ENCODE assay signal across 18 mouse cellular contexts in genomic region chrX:149762853-149763252, GRCm38 (mm10). TPM values are rescaled to one million over a fixed set of nuclear protein-coding genes. Genes with fewer than 3 reads are reported as not detected.
DNase-seq lines count a peak whose midpoint lies in the region; TF ChIP-seq lines count a peak whose summit lies in the region.
"Not testable (repeated sequence)": the region's sequence is repeated elsewhere in the genome, so short reads cannot be mapped to it uniquely, and the experiment has no call there.
"Had no signal": no experiment of that assay in that cellular context is flagged by ENCODE, and none has a peak within 500 bp of the region (broad histone marks: within the 10 kb centered on the region; RNA-seq: fewer than 3 reads in every experiment).

No protein-coding gene starts in this region.

- intact Hi-C loops in gastrocnemius, postnatal 14 days (cut with DNase I; ENCODE audit: low total_unique reads): not testable (repeated sequence)

- H3K4me3 ChIP-seq in kidney, adult 2 months (ENCODE audit: insufficient read depth, low read depth, low read length): not testable (repeated sequence)

- not testable (repeated sequence) for H3K36me3 ChIP-seq in kidney, adult 2 months (ENCODE audit: control insufficient read depth, insufficient read depth, low read length)

- not testable (repeated sequence) for TF ChIP-seq POLR2A in kidney, adult 2 months (IDR thresholded peaks at IDR 0.05; ENCODE audit: low read depth, low read length)

- peak; percentile 84 for DNase-seq in 3T3-L1 (ENCODE audit: low read depth, low spot score)
- DNase-seq in NIH3T3 (ENCODE audit: low read depth): peak; percentile 80
- peak; percentile 11 for DNase-seq in cerebellum, adult 11 months
- DNase-seq in gastrocnemius, postnatal 14 days: peak; percentile 5
- peak; percentile 0 for DNase-seq in kidney, adult 2 months
- peak; percentile 5 to 40 for DNase-seq in layer of hippocampus, postnatal 10 days (ENCODE audit: low spot score in 2 of 2)
- DNase-seq in mesoderm, embryonic 11.5 days (ENCODE audit: low read depth, low spot score): peak; percentile 6
- peak; percentile 1 for DNase-seq in right cerebral cortex, postnatal 4 days

- TF ChIP-seq CTCF in kidney, adult 2 months (conservative IDR thresholded peaks at IDR 0.05; ENCODE audit: insufficient read depth, insufficient read length, low read depth, low read length): peak; percentile 37

- H3K27ac ChIP-seq in kidney, adult 2 months (ENCODE audit: insufficient read depth, low read depth, low read length): not testable (repeated sequence)

- WGBS in kidney, adult 2 months: 33% methylated on average over 4 of the region's 4 CpGs

- not testable (repeated sequence) for H3K27me3 ChIP-seq in kidney, adult 2 months (replicated peaks; ENCODE audit: control insufficient read depth, insufficient read depth, low read length)

- H3K4me1 ChIP-seq in kidney, adult 2 months (ENCODE audit: control insufficient read depth, insufficient read depth, low read length): not testable (repeated sequence)

RNA-seq across cellular contexts. Expression of gene Gm15097, which starts 21.4 kb away (rescaled TPM):
- total RNA-seq in gastrocnemius, postnatal 14 days (2021): not detected
- not detected in 2 replicates for polyA plus RNA-seq in kidney, adult 2 months (2012; rRNA removed)
- not detected for total RNA-seq in layer of hippocampus, postnatal 10 days (2021)
- total RNA-seq: gastrocnemius, postnatal 36 days; left cerebral cortex, adult 8-10 months; megakaryocyte, adult 5-6 weeks had no signal
- polyA plus RNA-seq: activated CD4-positive, CD25-positive, alpha-beta regulatory T cell, adult 4 months; embryonic facial prominence, embryonic 13.5 days; forebrain, embryonic 13.5 days; heart, embryonic 16.5 days; intestine, embryonic 14.5 days; liver, embryonic 14.5 days; stomach, embryonic 14.5 days had no signal

Comparison
In these comparisons a context has a peak if more than half of its experiments do, and no peak if none do; other contexts are left out.
1. DNase-seq: peak in every context shown above with its lines; median percentile 84 in 3T3-L1; 80 in NIH3T3; 22 in layer of hippocampus, postnatal 10 days; 11 in cerebellum, adult 11 months; 6 in mesoderm, embryonic 11.5 days; 5 in gastrocnemius, postnatal 14 days; 1 in right cerebral cortex, postnatal 4 days; 0 in kidney, adult 2 months.